Mouse (Mus musculus): ENCODE data around the gene Dis3l.

DNA sequence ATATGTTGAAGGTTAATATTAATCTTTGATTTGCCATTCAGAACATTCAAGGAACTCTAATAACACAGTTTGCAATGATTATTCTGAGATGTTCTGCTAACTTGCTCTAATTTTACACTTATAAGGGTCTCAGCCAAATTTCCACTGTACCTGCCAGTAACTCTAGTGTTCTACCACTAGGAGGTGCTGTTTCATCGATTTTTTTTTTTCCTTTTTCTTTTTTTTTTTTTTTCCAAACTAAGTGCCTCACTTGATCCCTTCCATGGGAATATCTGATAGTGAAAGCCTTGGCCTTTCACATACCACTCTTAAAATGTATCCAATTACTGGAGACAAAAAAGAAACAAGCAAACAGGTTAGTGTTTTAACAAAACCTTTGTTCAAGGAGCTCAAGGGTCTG, 6.3 kb upstream of the Dis3l start:
- TF ChIP-seq EP300 (IDR thresholded peaks at IDR 0.05; ENCODE audit: low read depth) (no peak), CTCF (IDR thresholded peaks at IDR 0.05; ENCODE audit: low read depth) (peak; percentile 71)
